Mouse (Mus musculus) hindbrain, embryonic 11.5 days (tissue): ENCODE data around the gene Hectd4. TPM values are rescaled to one million over a fixed set of nuclear protein-coding genes. Genes with fewer than 3 reads are reported as not detected.
A peak's percentile ranks its signal among the peaks of the same experiment; 100 is the strongest.
"Not testable (repeated sequence)": the region's sequence is repeated elsewhere in the genome, so short reads cannot be mapped to it uniquely, and the experiment has no call there.

ENCODE experiments used
- ATAC-seq: fragments of 200-750 bp; cut with Nextera tagmentation; 2 replicates; pipeline ENCODE4 v1.8.0; 2017; ENCODE audit warnings: mild to moderate bottlenecking, moderate TSS enrichment, moderate library complexity; ENCODE audit not compliant: low FRiP score
- DNase-seq: peaks from one replicate; pipeline ENCODE4 v3.0.0-alpha.2; 2015; ENCODE audit warnings: low spot score
- H3K27ac ChIP-seq: fragments of 300-500 bp; sonication (generic); 2 replicates; pipeline ENCODE4 v1.5.1; 2014; ENCODE audit warnings: mild to moderate bottlenecking, low read depth, low read length
- H3K27me3 ChIP-seq: fragments of 300-500 bp; sonication (generic); 2 replicates; pipeline ENCODE4 v1.6.1; 2014; ENCODE audit warnings: mild to moderate bottlenecking, low read length, moderate library complexity, mixed read lengths; ENCODE audit not compliant: control insufficient read depth, insufficient read depth
- H3K36me3 ChIP-seq: fragments of 300-500 bp; sonication (generic); 2 replicates; pipeline ENCODE4 v1.6.1; 2014; ENCODE audit warnings: mild to moderate bottlenecking, low read length, moderate library complexity, mixed read lengths; ENCODE audit not compliant: control insufficient read depth, insufficient read depth
- H3K4me1 ChIP-seq: fragments of 300-500 bp; sonication (generic); replicated peaks from 2 replicates; pipeline ENCODE4 v1.6.1; 2014; ENCODE audit warnings: low read length, mixed read lengths; ENCODE audit not compliant: control insufficient read depth, insufficient read depth
- H3K4me2 ChIP-seq: fragments of 300-500 bp; sonication (generic); replicated peaks from 2 replicates; pipeline ENCODE4 v1.6.1; 2014; ENCODE audit warnings: mild to moderate bottlenecking, low read depth, low read length
- H3K4me3 ChIP-seq: fragments of 300-500 bp; sonication (generic); 2 replicates; pipeline ENCODE4 v1.5.1; 2014; ENCODE audit warnings: low read depth, low read length
- H3K9ac ChIP-seq: fragments of 300-500 bp; sonication (generic); 2 replicates; pipeline ENCODE4 v1.6.1; 2014; ENCODE audit warnings: low read depth, low read length
- H3K9me3 ChIP-seq: fragments of 300-500 bp; sonication (generic); 2 replicates; pipeline ENCODE4 v1.6.1; 2016; ENCODE audit warnings: low read length; ENCODE audit not compliant: control insufficient read depth
- WGBS: fragments of 180-500 bp; shearing (Covaris S2); extraction: QIAGEN DNeasy Blood & Tissue Kit; methylation state at CpG from one replicate; pipeline ENCODE4 v1.1.7; 2014; 5-methylcytosine and 5-hydroxymethylcytosine counted together
- polyA plus RNA-seq: library from polyadenylated mRNA; unstranded; fragments of >200 nt; fragmentation: Nextera tagmentation; extraction: Ambion mirVana; gene quantifications from 2 replicates; pipeline ENCODE4 v1.2.1, GENCODE M21; 2014

Hectd4 gene
- polyA plus RNA-seq, 1 experiment from 2014 or later, result 15.5 TPM

- H3K27me3 ChIP-seq, result no peaks in the 10 kb centered on the region
- WGBS, result 64% methylated on average over 3 of the region's 3 CpGs
- no peak for ATAC-seq
- H3K4me2 ChIP-seq, result no peak overlapping the region
- H3K4me1 ChIP-seq, result peaks cover 7% of the 10 kb centered on the region; the same call in 1 of the 2 replicates
- DNase-seq, result peak; percentile 59
- H3K27ac ChIP-seq, result no peak overlapping the region
- no peak overlapping the region for H3K4me3 ChIP-seq
- no peaks in the 10 kb centered on the region for H3K9me3 ChIP-seq
- H3K9ac ChIP-seq, result no peak overlapping the region
- peaks cover 4% of the 10 kb centered on the region; the same call in 1 of the 2 replicates for H3K36me3 ChIP-seq
Measured at GRCm38 (mm10) chr5:121201739-121202138, 18.3 kb upstream of the Hectd4 start.

DNA sequence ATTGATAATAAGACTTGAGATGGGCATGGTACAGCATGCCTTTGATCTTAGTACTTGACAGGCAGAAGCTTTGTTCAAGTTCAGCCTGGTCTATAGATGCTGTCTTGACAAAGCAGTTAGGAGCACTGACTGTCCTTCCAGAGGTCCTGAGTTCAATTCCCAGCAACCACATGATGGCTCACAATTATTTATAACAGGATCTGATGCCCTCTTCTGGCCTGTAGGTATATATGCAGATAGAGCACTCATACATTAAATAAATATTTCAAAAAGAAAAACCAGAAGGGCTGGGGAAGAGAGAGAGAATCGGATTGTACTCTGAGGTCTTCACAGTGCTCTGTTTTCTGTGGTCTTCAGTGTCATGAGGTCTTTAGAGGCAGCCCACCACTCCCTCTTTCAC, 17.6 kb upstream of the Hectd4 start:
- DNase-seq (no peak), ATAC-seq (no peak)
- Histone ChIP-seq H3K4me3 (no peak overlapping the region), H3K4me2 (no peak overlapping the region), H3K4me1 (peaks cover 7% of the 10 kb centered on the region; the same call in 1 of the 2 replicates), H3K9ac (no peak overlapping the region), H3K27me3 (no peaks in the 10 kb centered on the region), H3K36me3 (peaks cover 7% of the 10 kb centered on the region), H3K27ac (no peak overlapping the region), H3K9me3 (no peaks in the 10 kb centered on the region)
- 77% methylated on average over 1 of the region's 1 CpGs for WGBS

- H3K4me2 ChIP-seq, result peak within 1 kb of the TSS; percentile 70
- H3K4me1 ChIP-seq, result peaks cover 7% of the 10 kb centered on the region; the same call in 1 of the 2 replicates
Measured at GRCm38 (mm10) chr5:121204132-121205089, 15.6 kb upstream of the Hectd4 start, which contains the start of gene Rpl6. TSS of gene Rpl6 (plus strand) at chr5:121204481.

GRCm38 (mm10) chr5:121205537-121206130, 14.4 kb upstream of the Hectd4 start:
- ATAC-seq, H3K4me1 ChIP-seq, DNase-seq, H3K9me3 ChIP-seq, H3K27ac ChIP-seq, H3K27me3 ChIP-seq: not testable (repeated sequence)
- H3K4me3 ChIP-seq, result peak overlapping the region; percentile 98
- WGBS, result 77% methylated on average over 8 of the region's 10 CpGs
- peak overlapping the region; percentile 99; the same call in 1 of the 2 replicates for H3K9ac ChIP-seq
- peaks cover 10% of the 10 kb centered on the region for H3K36me3 ChIP-seq
- H3K4me2 ChIP-seq, result peak overlapping the region; percentile 70; the same call in 1 of the 2 replicates

More at GRCm38 (mm10) chr5:121204132-121205089, 15.6 kb upstream of the Hectd4 start, which contains the start of gene Rpl6:
- WGBS, result 2% methylated on average over 52 of the region's 52 CpGs
- H3K9ac ChIP-seq, result peak within 1 kb of the TSS; percentile 99
- peak within 1 kb of the TSS; percentile 98 for H3K4me3 ChIP-seq
- no peaks in the 10 kb centered on the region for H3K27me3 ChIP-seq
- ATAC-seq (peak; percentile 90), DNase-seq (peak; percentile 85)
- peak within 1 kb of the TSS; percentile 75 for H3K27ac ChIP-seq
- H3K9me3 ChIP-seq, result no peaks in the 10 kb centered on the region
- peaks cover 10% of the 10 kb centered on the region for H3K36me3 ChIP-seq

DNA sequence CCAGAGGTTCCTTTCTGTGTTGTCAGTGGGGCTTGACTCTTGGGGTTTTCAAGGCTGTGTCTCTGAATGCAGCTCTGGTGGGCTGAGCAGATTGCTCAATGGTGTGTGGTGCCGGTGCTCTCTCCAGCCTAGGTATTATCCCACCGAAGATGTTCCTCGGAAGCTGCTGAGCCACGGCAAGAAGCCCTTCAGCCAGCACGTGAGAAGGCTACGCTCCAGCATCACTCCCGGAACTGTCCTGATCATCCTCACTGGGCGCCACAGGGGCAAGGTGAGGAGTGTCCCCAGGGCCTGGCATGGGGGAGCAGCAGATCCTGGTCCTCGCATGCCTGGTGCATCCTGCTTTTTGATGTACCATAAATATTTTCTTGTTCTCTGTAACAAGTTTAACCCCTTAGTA, 13.5 kb upstream of the Hectd4 start:
- no peak for ATAC-seq
- Histone ChIP-seq H3K9me3 (no peaks in the 10 kb centered on the region), H3K4me2 (no peak overlapping the region), H3K9ac (no peak overlapping the region), H3K4me3 (no peak overlapping the region), H3K36me3 (peaks cover 15% of the 10 kb centered on the region), H3K4me1 (peaks cover 7% of the 10 kb centered on the region; the same call in 1 of the 2 replicates), H3K27ac (no peak overlapping the region), H3K27me3 (no peaks in the 10 kb centered on the region)
- no peak for DNase-seq
- 89% methylated on average over 9 of the region's 9 CpGs for WGBS

GRCm38 (mm10) chr5:121206984-121207383, 13.0 kb upstream of the Hectd4 start:
- Histone ChIP-seq H3K9me3 (no peaks in the 10 kb centered on the region), H3K4me2 (no peak overlapping the region), H3K4me3 (no peak overlapping the region), H3K36me3 (peaks cover 18% of the 10 kb centered on the region), H3K9ac (no peak overlapping the region), H3K27me3 (no peaks in the 10 kb centered on the region), H3K4me1 (peaks cover 7% of the 10 kb centered on the region; the same call in 1 of the 2 replicates), H3K27ac (no peak overlapping the region)
- no peak for ATAC-seq
- DNase-seq, result no peak
- 94% methylated on average over 3 of the region's 3 CpGs for WGBS

DNA sequence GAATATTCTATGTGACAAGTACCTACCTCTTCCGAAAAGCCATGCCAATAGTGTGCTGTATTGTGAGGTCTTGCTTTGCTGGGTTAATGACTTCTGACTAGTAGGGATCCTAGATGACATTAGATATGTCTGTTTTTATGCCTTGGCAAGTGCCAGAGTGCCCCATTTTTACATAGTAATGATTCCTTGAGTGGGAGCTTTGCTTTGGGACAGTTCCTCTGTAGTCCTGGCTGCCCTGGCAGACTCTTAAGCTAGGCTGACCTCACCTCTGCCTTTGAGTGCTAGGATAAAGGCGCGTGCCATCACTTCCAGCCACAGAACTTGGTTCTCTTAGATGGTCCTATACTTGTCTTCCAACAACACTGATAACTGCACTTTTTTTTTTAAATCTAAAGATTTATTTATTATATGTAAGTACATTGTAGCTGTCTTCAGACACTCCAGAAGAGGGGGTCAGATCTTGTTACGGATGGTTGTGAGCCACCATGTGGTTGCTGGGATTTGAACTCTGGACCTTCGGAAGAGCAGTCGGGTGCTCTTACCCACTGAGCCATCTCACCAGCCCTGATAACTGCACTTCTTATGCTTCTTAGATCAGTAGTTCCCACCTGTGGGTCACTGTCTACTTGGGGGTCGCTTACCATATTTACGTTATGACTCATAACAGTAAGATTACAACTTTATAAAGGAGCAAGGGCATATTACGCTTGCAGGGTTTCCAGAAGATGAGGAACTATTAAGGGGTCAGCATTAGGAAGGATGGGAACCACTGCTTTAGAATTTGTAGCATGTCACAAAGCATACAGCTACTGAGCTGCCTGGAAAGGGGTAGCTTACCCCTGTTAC, 10.0 kb upstream of the Hectd4 start:
- Histone ChIP-seq H3K9me3 (no peaks in the 10 kb centered on the region), H3K4me2 (no peak overlapping the region), H3K4me3 (no peak overlapping the region), H3K36me3 (peaks cover 22% of the 10 kb centered on the region), H3K9ac (no peak overlapping the region), H3K27me3 (no peaks in the 10 kb centered on the region), H3K27ac (no peak overlapping the region), H3K4me1 (peaks cover 7% of the 10 kb centered on the region; the same call in 1 of the 2 replicates)
- ATAC-seq, result no peak
- 96% methylated on average over 9 of the region's 9 CpGs for WGBS
- no peak for DNase-seq

DNA sequence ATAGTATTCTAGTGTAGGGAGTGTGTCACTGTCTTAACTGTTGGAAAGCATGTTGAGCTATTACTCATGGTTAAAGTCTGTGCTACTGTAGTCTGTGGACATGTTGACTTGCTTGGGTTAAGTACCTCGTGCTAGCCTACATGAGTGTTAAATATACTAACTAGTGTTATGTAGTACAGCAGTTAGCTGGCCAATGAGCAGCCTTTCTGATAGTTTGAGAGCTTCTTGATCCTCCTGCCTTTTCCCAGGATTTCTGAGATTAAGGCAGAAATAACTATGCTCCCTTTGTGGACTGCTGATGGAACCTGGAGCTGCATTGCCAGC, 9.5 kb upstream of the Hectd4 start:
- H3K36me3 ChIP-seq, result peaks cover 22% of the 10 kb centered on the region
- ATAC-seq (no peak), DNase-seq (no peak)
- no peak overlapping the region for H3K27ac ChIP-seq
- no peak overlapping the region for H3K4me2 ChIP-seq
- H3K9me3 ChIP-seq, result no peaks in the 10 kb centered on the region
- H3K27me3 ChIP-seq, result no peaks in the 10 kb centered on the region
- H3K4me3 ChIP-seq, result no peak overlapping the region
- H3K9ac ChIP-seq, result no peak overlapping the region
- H3K4me1 ChIP-seq, result peaks cover 7% of the 10 kb centered on the region; the same call in 1 of the 2 replicates
- 88% methylated on average over 1 of the region's 1 CpGs for WGBS
